Mouse (Mus musculus) midbrain, embryonic 11.5 days (tissue): ENCODE measurements at regions not wholly inside any gene's neighbourhood (a gene's known extent, or its start where the extent isn't known, plus 50 kb on each side); places are given as distances from the start of the nearest gene placed in this dataset.
A peak's percentile ranks its signal among the peaks of the same experiment; 100 is the strongest.

Experiments
- ATAC-seq: fragments of 200-750 bp; cut with Nextera tagmentation; 2 replicates; pipeline ENCODE4 v1.8.0; 2017; ENCODE audit warnings: moderate TSS enrichment, moderate library complexity; ENCODE audit not compliant: low FRiP score
- DNase-seq: peaks from one replicate; pipeline ENCODE4 v3.0.0; 2015; ENCODE audit warnings: low spot score; ENCODE audit errors: missing footprints
- H3K27ac ChIP-seq: fragments of 300-500 bp; sonication (generic); 2 replicates; pipeline ENCODE4 v1.5.1; 2014; ENCODE audit warnings: low read depth, low read length
- H3K27me3 ChIP-seq: fragments of 300-500 bp; sonication (generic); 2 replicates; pipeline ENCODE4 v1.6.1; 2014; ENCODE audit warnings: mild to moderate bottlenecking, low read length, moderate library complexity, mixed read lengths; ENCODE audit not compliant: control insufficient read depth, insufficient read depth
- H3K36me3 ChIP-seq: fragments of 300-500 bp; sonication (generic); 2 replicates; pipeline ENCODE4 v1.6.1; 2014; ENCODE audit warnings: mild to moderate bottlenecking, low read length, moderate library complexity, mixed read lengths; ENCODE audit not compliant: control insufficient read depth, insufficient read depth
- H3K4me1 ChIP-seq: fragments of 300-500 bp; sonication (generic); 2 replicates; pipeline ENCODE4 v1.6.1; 2014; ENCODE audit warnings: low read length; ENCODE audit not compliant: control insufficient read depth, insufficient read depth
- H3K4me2 ChIP-seq: fragments of 300-500 bp; sonication (generic); 2 replicates; pipeline ENCODE4 v1.6.1; 2014; ENCODE audit warnings: mild to moderate bottlenecking, moderate library complexity
- H3K4me3 ChIP-seq: fragments of 300-500 bp; sonication (generic); 2 replicates; pipeline ENCODE4 v1.5.1; 2014; ENCODE audit warnings: low read depth, low read length
- H3K9ac ChIP-seq: fragments of 300-500 bp; sonication (generic); 2 replicates; pipeline ENCODE4 v1.6.1; 2014; ENCODE audit warnings: low read length
- H3K9me3 ChIP-seq: fragments of 300-500 bp; sonication (generic); 2 replicates; pipeline ENCODE4 v1.6.1; 2016; ENCODE audit warnings: low read length; ENCODE audit not compliant: control insufficient read depth
- WGBS: fragments of 180-500 bp; shearing (Covaris S2); extraction: QIAGEN DNeasy Blood & Tissue Kit; methylation state at CpG from one replicate; pipeline ENCODE4 v1.1.7; 2014; 5-methylcytosine and 5-hydroxymethylcytosine counted together

DNA sequence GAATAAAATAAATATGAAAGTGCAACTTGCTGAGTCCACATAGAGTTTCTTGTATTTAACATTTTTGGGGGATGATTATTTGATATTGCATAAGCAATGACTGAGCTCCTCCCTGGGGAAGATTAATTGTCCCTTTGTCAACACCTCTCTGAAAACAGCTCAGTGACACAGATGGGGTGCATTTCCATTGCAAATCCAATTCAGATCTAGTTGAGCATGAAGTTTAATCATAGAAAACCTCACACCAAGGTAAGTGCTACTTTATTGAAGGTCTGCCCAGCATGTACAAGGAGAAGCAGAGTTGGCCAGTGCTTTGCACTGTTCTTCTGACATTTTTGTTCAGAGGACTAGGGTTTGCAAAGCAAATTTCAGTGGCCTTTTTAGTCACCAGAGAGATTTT is 827.5 kb upstream of the Cdh6 start:
- Histone ChIP-seq H3K4me2 (no peak overlapping the region), H3K27ac (no peak overlapping the region), H3K4me3 (no peak overlapping the region), H3K4me1 (no peaks in the 10 kb centered on the region), H3K9me3 (no peaks in the 10 kb centered on the region), H3K27me3 (no peaks in the 10 kb centered on the region), H3K36me3 (no peaks in the 10 kb centered on the region), H3K9ac (no peak overlapping the region)
- ATAC-seq (no peak), DNase-seq (no peak)

DNA sequence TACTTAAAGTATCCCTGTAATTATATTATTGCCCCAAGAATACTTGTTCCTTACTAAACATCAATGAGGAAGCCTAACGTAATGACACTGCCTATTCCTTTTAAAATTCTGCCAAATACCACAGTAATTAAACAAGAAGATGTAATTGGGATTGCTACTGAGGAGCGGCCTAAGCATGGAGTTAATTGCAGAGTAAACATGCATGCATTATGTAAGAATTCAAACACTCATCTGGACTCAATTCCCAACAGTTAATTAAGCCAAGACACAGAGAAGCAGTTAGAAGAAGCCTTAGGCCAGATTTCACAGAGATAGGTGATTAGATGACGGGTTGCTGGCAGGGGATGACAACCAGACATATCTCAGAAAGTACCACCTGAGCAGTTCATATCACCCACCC is 816.3 kb upstream of the Cdh6 start:
- H3K4me2 ChIP-seq: no peak overlapping the region
- no peak overlapping the region for H3K4me3 ChIP-seq
- no peaks in the 10 kb centered on the region for H3K27me3 ChIP-seq
- no peak overlapping the region for H3K27ac ChIP-seq
- H3K4me1 ChIP-seq: no peaks in the 10 kb centered on the region
- no peaks in the 10 kb centered on the region for H3K36me3 ChIP-seq
- 79% methylated on average over 3 of the region's 3 CpGs for WGBS
- no peak for DNase-seq
- no peak for ATAC-seq
- H3K9ac ChIP-seq: no peak overlapping the region
- H3K9me3 ChIP-seq: no peaks in the 10 kb centered on the region

DNA sequence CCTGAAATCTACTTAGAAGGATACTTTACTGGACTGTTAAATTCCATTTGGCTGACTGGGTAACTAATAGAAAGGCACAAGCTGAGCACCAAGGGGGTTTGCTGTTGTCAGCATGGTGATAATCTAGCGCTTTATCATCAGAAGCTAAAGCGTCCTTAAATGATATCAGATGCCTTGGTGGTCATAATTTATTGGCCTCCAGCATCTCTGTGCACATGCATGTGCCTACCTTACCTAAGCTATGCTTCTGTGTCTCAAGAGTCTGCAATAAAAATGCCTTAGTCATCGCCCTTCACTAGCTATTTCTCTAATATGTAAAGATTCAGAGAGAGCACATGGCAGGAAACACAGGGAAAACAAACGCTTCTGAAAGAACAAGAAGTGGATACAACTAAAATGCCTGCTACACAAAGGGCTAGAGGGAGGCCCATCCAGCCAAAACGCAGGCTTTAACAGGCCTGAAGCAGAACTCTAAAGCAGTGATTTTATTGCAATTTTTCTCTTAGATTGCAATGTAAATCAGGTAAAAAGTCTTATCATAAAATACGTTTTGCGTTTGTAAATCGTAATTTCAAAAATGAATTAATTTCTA is 815.5 kb upstream of the Cdh6 start:
- ATAC-seq (no peak), DNase-seq (no peak)
- Histone ChIP-seq H3K4me1 (no peaks in the 10 kb centered on the region), H3K36me3 (no peaks in the 10 kb centered on the region), H3K27ac (no peak overlapping the region), H3K4me2 (no peak overlapping the region), H3K9me3 (no peaks in the 10 kb centered on the region), H3K9ac (no peak overlapping the region), H3K27me3 (no peaks in the 10 kb centered on the region), H3K4me3 (no peak overlapping the region)
- WGBS: 81% methylated on average over 8 of the region's 8 CpGs

DNA sequence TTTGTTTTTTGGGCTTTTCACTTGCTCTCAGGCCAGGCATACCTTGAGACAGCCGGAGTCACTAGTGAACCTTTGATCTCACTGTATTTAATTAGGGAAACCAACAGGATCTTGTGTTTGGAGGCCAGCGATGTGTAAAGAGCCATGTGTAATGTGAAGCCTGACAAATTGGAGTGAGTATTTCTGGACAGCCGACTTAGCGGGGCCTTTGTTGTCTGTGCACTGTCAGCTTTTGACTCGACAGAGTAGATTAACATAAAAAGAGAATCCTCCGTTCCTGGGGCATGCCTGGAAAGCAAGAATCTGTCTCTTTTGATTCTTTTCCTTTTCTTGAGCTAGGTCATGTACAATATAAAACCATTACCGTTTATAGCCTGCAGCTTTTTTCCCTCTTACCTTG is 796.3 kb upstream of the Cdh6 start:
- Histone ChIP-seq H3K36me3 (no peaks in the 10 kb centered on the region), H3K9ac (no peak overlapping the region), H3K27ac (no peak overlapping the region), H3K4me1 (peaks cover 3% of the 10 kb centered on the region; the same call in 1 of the 2 replicates), H3K4me3 (no peak overlapping the region), H3K27me3 (no peaks in the 10 kb centered on the region), H3K9me3 (no peaks in the 10 kb centered on the region), H3K4me2 (0 out of 2 replicates have a peak overlapping the region, but pooled peaks have one; percentile 4)
- DNase-seq (peak; percentile 89), ATAC-seq (peak; percentile 96)
- 5% methylated on average over 7 of the region's 7 CpGs for WGBS
